Comparison of ENCODE assay signal across 13 mouse cellular contexts in genomic region chr1:155216844-155217243, GRCm38 (mm10). TPM values are rescaled to one million over a fixed set of nuclear protein-coding genes. Genes with fewer than 3 reads are reported as not detected.
DNase-seq lines count a peak whose midpoint lies in the region; ATAC-seq and TF ChIP-seq lines count a peak whose summit lies in the region.
"Had no signal": no experiment of that assay in that cellular context is flagged by ENCODE, and none has a peak within 500 bp of the region (broad histone marks: within the 10 kb centered on the region; RNA-seq: fewer than 3 reads in every experiment).

No protein-coding gene starts in this region.

- no peak for TF ChIP-seq CTCF in kidney, postnatal 0 days (IDR thresholded peaks at IDR 0.05; ENCODE audit: low read depth)

- no peak overlapping the region for H3K9ac ChIP-seq in kidney, postnatal 0 days (ENCODE audit: low read depth, low read length)

- no peak overlapping the region for H3K4me3 ChIP-seq in kidney, postnatal 0 days (replicated peaks; ENCODE audit: low read depth, low read length)

- peak; percentile 19 for DNase-seq in cerebellum, adult 11-12 months
- no peak for DNase-seq in cerebellum, adult 8-10 months
- no peak for DNase-seq in kidney, postnatal 0 days (ENCODE audit: low spot score)
- no peak for DNase-seq in kidney, postnatal 14 days
- DNase-seq in thymus, postnatal 14 days: peak; percentile 37
- no peak for DNase-seq in thymus, postnatal 4 days
- no peak for DNase-seq in urinary bladder, postnatal 14 days (ENCODE audit: low spot score)
- no peak for DNase-seq in left cerebral cortex, adult 9 months (ENCODE audit: low spot score in 2 of 2)
- DNase-seq: adrenal gland, postnatal 25 days; cerebellum, postnatal 36 days; heart, adult 18-20 months; liver had no signal

- no peak overlapping the region for H3K4me2 ChIP-seq in kidney, postnatal 0 days (ENCODE audit: low read length)

- H3K4me1 ChIP-seq in kidney, postnatal 0 days (replicated peaks; ENCODE audit: insufficient read depth, low read length): peaks cover 15% of the 10 kb centered on the region; the same call in 1 of the 2 replicates

- 56% methylated on average over 6 of the region's 6 CpGs for WGBS in kidney, postnatal 0 days

- peaks cover 16% of the 10 kb centered on the region; the same call in 1 of the 2 replicates for H3K36me3 ChIP-seq in kidney, postnatal 0 days (ENCODE audit: insufficient read depth, low read length)

- no peak for ATAC-seq in kidney, postnatal 0 days (replicated peaks; ENCODE audit: low FRiP score, low read depth)
- ATAC-seq: lung, postnatal 0 days had no signal

- H3K27ac ChIP-seq in kidney, postnatal 0 days: peak overlapping the region; percentile 75

- H3K9me3 ChIP-seq in kidney, postnatal 0 days (replicated peaks; ENCODE audit: low read length): no peaks in the 10 kb centered on the region

- H3K27me3 ChIP-seq in kidney, postnatal 0 days (ENCODE audit: insufficient read depth, low read length): no peaks in the 10 kb centered on the region

RNA-seq across cellular contexts. Expression of gene BC034090, which starts 27.4 kb away (rescaled TPM):
- polyA plus RNA-seq in kidney, postnatal 0 days (2015; fragmentation: Nextera tagmentation; extraction: Ambion mirVana): 9.9 and 10.2 TPM in 2 replicates

RNA-seq across cellular contexts. Expression of gene Stx6, which starts 58.3 kb away (rescaled TPM):
- polyA plus RNA-seq in kidney, postnatal 0 days (2015; fragmentation: Nextera tagmentation; extraction: Ambion mirVana): 57.1 and 59.9 TPM in 2 replicates

Comparison
In these comparisons a context has a peak if more than half of its experiments do, and no peak if none do; other contexts are left out.
1. DNase-seq: peak in cerebellum, adult 11-12 months (single experiment) and thymus, postnatal 14 days (single experiment); none in cerebellum, adult 8-10 months (single experiment), kidney, postnatal 0 days (single experiment), kidney, postnatal 14 days (single experiment), thymus, postnatal 4 days (single experiment), urinary bladder, postnatal 14 days (single experiment) and left cerebral cortex, adult 9 months (0 of 2).